Comparison of ENCODE assay signal across 8 mouse cellular contexts in genomic region chrX:7898880-7899874, GRCm38 (mm10). TPM values are rescaled to one million over a fixed set of nuclear protein-coding genes. Genes with fewer than 3 reads are reported as not detected.
DNase-seq lines count a peak whose midpoint lies in the region; ATAC-seq and TF ChIP-seq lines count a peak whose summit lies in the region.

Gene Pqbp1, minus strand, starts transcription at chrX:7899269.
Gene Timm17b, plus strand, starts transcription at chrX:7899357.

- TF ChIP-seq POLR2A in olfactory bulb, adult 2 months (IDR thresholded peaks at IDR 0.05; ENCODE audit: insufficient read depth, low read depth, low read length) = peak; percentile 60; the same call in 1 of the 2 replicates
- peak; percentile 55; the same call in 1 of the 2 replicates for TF ChIP-seq POLR2A in thymus, adult 2 months (IDR thresholded peaks at IDR 0.05; ENCODE audit: control insufficient read depth, extremely low read depth, insufficient read depth, low read length, poor library complexity)

- WGBS in forebrain, embryonic 16.5 days = 20% methylated on average over 62 of the region's 62 CpGs
- WGBS in lung, embryonic 14.5 days = 10% methylated on average over 62 of the region's 62 CpGs
- 12% methylated on average over 62 of the region's 62 CpGs for WGBS in olfactory bulb, adult 2 months
- WGBS in thymus, adult 2 months = 3% methylated on average over 62 of the region's 62 CpGs

- H3K4me3 ChIP-seq in G1E (ENCODE audit: low read depth, low read length) = peak within 1 kb of the TSS; percentile 80
- H3K4me3 ChIP-seq in forebrain, embryonic 16.5 days (replicated peaks; ENCODE audit: low read length) = peak within 1 kb of the TSS; percentile 59
- H3K4me3 ChIP-seq in layer of hippocampus, adult 2 months = peak within 1 kb of the TSS; percentile 70
- H3K4me3 ChIP-seq in lung, embryonic 14.5 days (ENCODE audit: low read depth, low read length) = peak within 1 kb of the TSS; percentile 54
- peak within 1 kb of the TSS; percentile 65 for H3K4me3 ChIP-seq in olfactory bulb, adult 2 months (ENCODE audit: insufficient read depth, low read depth, low read length)
- H3K4me3 ChIP-seq in thymus, adult 2 months (ENCODE audit: control insufficient read depth, insufficient read depth, low read length) = peak within 1 kb of the TSS; percentile 100

- H3K9ac ChIP-seq in forebrain, embryonic 16.5 days (replicated peaks; ENCODE audit: low read depth, low read length) = peak within 1 kb of the TSS; percentile 66
- H3K9ac ChIP-seq in lung, embryonic 14.5 days = peak within 1 kb of the TSS; percentile 61

- intact Hi-C loops in heart, postnatal 36 days (cut with DNase I) = no loop called here

- H3K36me3 ChIP-seq in G1E (replicated peaks) = peaks cover 56% of the 10 kb centered on the region
- peaks cover 8% of the 10 kb centered on the region; the same call in 1 of the 2 replicates for H3K36me3 ChIP-seq in forebrain, embryonic 16.5 days (ENCODE audit: control insufficient read depth, insufficient read depth)
- H3K36me3 ChIP-seq in lung, embryonic 14.5 days (ENCODE audit: insufficient read depth) = peaks cover 14% of the 10 kb centered on the region
- H3K36me3 ChIP-seq in thymus, adult 2 months (ENCODE audit: control insufficient read depth, insufficient read depth, low read length) = peaks cover 15% of the 10 kb centered on the region; the same call in 1 of the 2 replicates

- peak within 1 kb of the TSS; percentile 80 for H3K27ac ChIP-seq in forebrain, embryonic 16.5 days (ENCODE audit: low read length)
- peak within 1 kb of the TSS; percentile 97 for H3K27ac ChIP-seq in layer of hippocampus, adult 2 months
- H3K27ac ChIP-seq in lung, embryonic 14.5 days (ENCODE audit: low read depth) = peak within 1 kb of the TSS; percentile 83
- H3K27ac ChIP-seq in olfactory bulb, adult 2 months (ENCODE audit: insufficient read depth, low read depth, low read length) = peak within 1 kb of the TSS; percentile 98
- H3K27ac ChIP-seq in thymus, adult 2 months (ENCODE audit: control insufficient read depth, insufficient read depth, low read length) = peak within 1 kb of the TSS; percentile 96

- TF ChIP-seq CTCF in G1E (IDR thresholded peaks at IDR 0.05; ENCODE audit: low read depth, low read length) = no peak
- no peak for TF ChIP-seq CTCF in layer of hippocampus, adult 2 months (conservative IDR thresholded peaks at IDR 0.05)
- TF ChIP-seq CTCF in lung, embryonic 14.5 days (IDR thresholded peaks at IDR 0.05; ENCODE audit: low read depth) = no peak
- TF ChIP-seq CTCF in olfactory bulb, adult 2 months (IDR thresholded peaks at IDR 0.05; ENCODE audit: insufficient read depth, low read depth, low read length) = no peak
- TF ChIP-seq CTCF in thymus, adult 2 months (IDR thresholded peaks at IDR 0.05; ENCODE audit: borderline replicate concordance, control insufficient read depth, extremely low read depth, insufficient read depth, low read length, poor library complexity) = no peak

- H3K27me3 ChIP-seq in G1E (ENCODE audit: insufficient read depth, low read length) = no peaks in the 10 kb centered on the region
- no peaks in the 10 kb centered on the region for H3K27me3 ChIP-seq in forebrain, embryonic 16.5 days (replicated peaks; ENCODE audit: control insufficient read depth, insufficient read depth, low read length)
- no peaks in the 10 kb centered on the region for H3K27me3 ChIP-seq in lung, embryonic 14.5 days (ENCODE audit: insufficient read depth, low read length)
- H3K27me3 ChIP-seq in thymus, adult 2 months (ENCODE audit: control insufficient read depth, insufficient read depth, low read length) = no peaks in the 10 kb centered on the region

- H3K4me1 ChIP-seq in G1E (ENCODE audit: insufficient read depth, low read depth, low read length) = peaks cover 12% of the 10 kb centered on the region
- H3K4me1 ChIP-seq in forebrain, embryonic 16.5 days (replicated peaks; ENCODE audit: control insufficient read depth, insufficient read depth, low read length) = peaks cover 12% of the 10 kb centered on the region
- no peaks in the 10 kb centered on the region for H3K4me1 ChIP-seq in lung, embryonic 14.5 days (ENCODE audit: insufficient read depth)
- no peaks in the 10 kb centered on the region; the same call in 1 of the 2 replicates for H3K4me1 ChIP-seq in olfactory bulb, adult 2 months (ENCODE audit: control insufficient read depth, insufficient read depth, low read length)
- H3K4me1 ChIP-seq in thymus, adult 2 months (replicated peaks; ENCODE audit: control insufficient read depth, insufficient read depth, low read length) = 0 out of 2 replicates have a peak, but pooled peaks cover 2% of the 10 kb centered on the region

- H3K4me2 ChIP-seq in forebrain, embryonic 16.5 days (ENCODE audit: low read length) = peak within 1 kb of the TSS; percentile 58
- H3K4me2 ChIP-seq in lung, embryonic 14.5 days = peak within 1 kb of the TSS; percentile 61

- DNase-seq in G1E (ENCODE audit: low spot score) = peak; percentile 77
- DNase-seq in cerebellum, adult 18-20 months = peak; percentile 86 to 94
- DNase-seq in heart, postnatal 36 days = peak; percentile 80 to 81
- DNase-seq in layer of hippocampus, adult 2 months (ENCODE audit: low spot score in 2 of 2) = peak; percentile 82 to 92
- DNase-seq in lung, embryonic 14.5 days = peak; percentile 94
- DNase-seq in thymus, adult 2 months = peak; percentile 84

- no peaks in the 10 kb centered on the region for H3K9me3 ChIP-seq in G1E (replicated peaks)
- H3K9me3 ChIP-seq in forebrain, embryonic 16.5 days (ENCODE audit: control insufficient read depth, low read length) = no peaks in the 10 kb centered on the region
- H3K9me3 ChIP-seq in lung, embryonic 14.5 days (ENCODE audit: low read depth, low read length) = no peaks in the 10 kb centered on the region

- peak; percentile 97 for ATAC-seq in G1E (ENCODE audit: extremely low read depth, insufficient number of reproducible peaks, low FRiP score, poor library complexity, severe bottlenecking)
- ATAC-seq in forebrain, embryonic 16.5 days = peak; percentile 99
- ATAC-seq in lung, embryonic 14.5 days (ENCODE audit: insufficient read depth) = peak; percentile 99

RNA-seq across cellular contexts. Expression of gene Pqbp1, which starts in this region (rescaled TPM):
- total RNA-seq in G1E (2014; fragmentation: Nextera tagmentation) = 50.0 and 64.3 TPM in 2 replicates
- total RNA-seq in G1E (2017) = 146 and 162 TPM in 2 replicates
- 152 and 167 TPM in 2 replicates for polyA plus RNA-seq in G1E (2012)
- polyA plus RNA-seq in forebrain, embryonic 16.5 days (2015; fragmentation: Nextera tagmentation; extraction: Ambion mirVana) = 218 and 223 TPM in 2 replicates
- total RNA-seq in heart, postnatal 36 days (2021) = 10 to 100 TPM; 22.2 to 22.4 TPM
- 10 to 100 TPM; 83.6 to 92.9 TPM for total RNA-seq in layer of hippocampus, adult 2 months (2021)
- 96.0 and 101 TPM in 2 replicates for polyA plus RNA-seq in lung, embryonic 14.5 days (2014; fragmentation: Nextera tagmentation; extraction: Ambion mirVana)
- polyA plus RNA-seq in olfactory bulb, adult 2 months (2012; ENCODE audit: insufficient read depth, insufficient read length, low replicate concordance, missing spikeins) = not detected in 2 replicates
- 101 and 109 TPM in 2 replicates for polyA plus RNA-seq in thymus, adult 2 months (2012; rRNA removed)

RNA-seq across cellular contexts. Expression of gene Timm17b, which starts in this region (rescaled TPM):
- total RNA-seq in G1E (2014; fragmentation: Nextera tagmentation) (195 and 197 TPM in 2 replicates), G1E (2017) (72.9 and 78.8 TPM in 2 replicates)
- 122 and 139 TPM in 2 replicates for polyA plus RNA-seq in G1E (2012)
- polyA plus RNA-seq in forebrain, embryonic 16.5 days (2015; fragmentation: Nextera tagmentation; extraction: Ambion mirVana) = 134 and 155 TPM in 2 replicates
- total RNA-seq in heart, postnatal 36 days (2021) = 10 to 100 TPM; 44.5 to 49.0 TPM
- total RNA-seq in layer of hippocampus, adult 2 months (2021) = 10 to 100 TPM; 21.4 to 26.3 TPM
- 160 and 174 TPM in 2 replicates for polyA plus RNA-seq in lung, embryonic 14.5 days (2014; fragmentation: Nextera tagmentation; extraction: Ambion mirVana)
- not detected in 2 replicates for polyA plus RNA-seq in olfactory bulb, adult 2 months (2012; ENCODE audit: insufficient read depth, insufficient read length, low replicate concordance, missing spikeins)
- polyA plus RNA-seq in thymus, adult 2 months (2012; rRNA removed) = 66.8 and 74.8 TPM in 2 replicates

Comparison
In these comparisons a context has a peak if more than half of its experiments do, and no peak if none do; other contexts are left out.
1. Peak in every context shown above with its lines: DNase-seq, ATAC-seq, H3K4me3 ChIP-seq and H3K27ac ChIP-seq.
2. RNA of gene Timm17b (polyA plus RNA-seq): 160 to 174 TPM in lung, embryonic 14.5 days, 134 to 155 TPM in forebrain, embryonic 16.5 days, 122 to 139 TPM in G1E and 66.8 to 74.8 TPM in thymus, adult 2 months; not detected in olfactory bulb, adult 2 months; every median in the first group is over 10 times any median in the second.